Mouse (Mus musculus): Measurements from ENCODE around the gene U2af2. TPM values are rescaled to one million over a fixed set of nuclear protein-coding genes. Genes with fewer than 3 reads are reported as not detected.
A peak's percentile ranks its signal among the peaks of the same experiment; 100 is the strongest.

U2af2 gene
- polyA plus RNA-seq, 1 experiment from 2014 or later, result 161 TPM

DNA sequence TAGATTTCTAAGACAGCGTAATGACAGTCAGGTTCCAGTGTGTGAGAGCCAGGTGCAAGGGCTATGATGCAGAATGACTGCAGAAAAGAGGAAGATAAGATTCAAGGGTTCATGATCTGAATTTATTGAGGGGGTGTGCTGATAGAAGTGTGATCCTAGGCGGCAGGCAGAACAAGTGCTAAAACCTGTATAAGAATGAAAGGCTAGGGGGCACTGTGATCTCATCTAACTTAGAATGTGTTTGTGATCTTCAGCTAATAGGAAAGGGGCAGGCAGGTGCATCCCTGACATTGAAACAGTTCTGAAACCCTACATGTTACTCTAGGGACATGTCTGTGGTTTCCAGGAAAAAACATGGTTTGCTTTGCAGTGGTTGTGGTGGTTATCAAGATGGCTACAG is 15.8 kb upstream of the U2af2 start:
- no peaks in the 10 kb centered on the region for H3K27me3 ChIP-seq (ENCODE audit: control insufficient read depth, insufficient read depth, low read length)
- no peak overlapping the region for H3K9ac ChIP-seq (ENCODE audit: low read depth, low read length)
- no peaks in the 10 kb centered on the region for H3K36me3 ChIP-seq (ENCODE audit: control insufficient read depth, insufficient read depth, low read length)
- DNase-seq (ENCODE audit: low spot score) (no peak), ATAC-seq (ENCODE audit: low FRiP score) (no peak)
- WGBS, result 79% methylated on average over 2 of the region's 2 CpGs
- no peak overlapping the region for H3K4me3 ChIP-seq (ENCODE audit: low read depth, low read length)
- H3K4me2 ChIP-seq (replicated peaks; ENCODE audit: low read depth, low read length), result no peak overlapping the region
- H3K4me1 ChIP-seq (replicated peaks; ENCODE audit: control insufficient read depth, insufficient read depth, low read length), result no peaks in the 10 kb centered on the region
- H3K27ac ChIP-seq (ENCODE audit: low read depth, low read length), result no peak overlapping the region
- H3K9me3 ChIP-seq (ENCODE audit: control insufficient read depth, low read length), result no peaks in the 10 kb centered on the region

DNA sequence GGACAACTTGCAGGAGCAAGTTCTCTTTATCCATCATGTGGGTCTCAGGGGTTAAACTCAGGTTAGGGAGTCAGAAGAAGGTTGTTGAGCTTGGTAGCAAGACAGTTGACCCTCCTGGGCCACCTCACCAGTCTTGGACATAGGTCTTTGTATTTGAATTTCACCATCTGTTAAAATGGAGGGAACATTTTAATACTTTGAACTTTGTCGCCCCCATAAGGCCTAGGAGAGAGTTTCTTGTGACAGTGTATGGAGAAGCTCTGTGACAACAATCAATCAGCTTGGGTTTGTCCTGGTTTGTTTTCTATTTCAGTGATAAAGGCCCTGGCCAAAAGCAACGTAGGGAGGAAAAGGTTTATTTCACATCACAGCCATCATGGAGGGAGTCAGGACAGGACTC is 14.6 kb upstream of the U2af2 start:
- no peak overlapping the region for H3K27ac ChIP-seq (ENCODE audit: low read depth, low read length)
- no peaks in the 10 kb centered on the region for H3K36me3 ChIP-seq (ENCODE audit: control insufficient read depth, insufficient read depth, low read length)
- no peak for ATAC-seq (ENCODE audit: low FRiP score)

DNA sequence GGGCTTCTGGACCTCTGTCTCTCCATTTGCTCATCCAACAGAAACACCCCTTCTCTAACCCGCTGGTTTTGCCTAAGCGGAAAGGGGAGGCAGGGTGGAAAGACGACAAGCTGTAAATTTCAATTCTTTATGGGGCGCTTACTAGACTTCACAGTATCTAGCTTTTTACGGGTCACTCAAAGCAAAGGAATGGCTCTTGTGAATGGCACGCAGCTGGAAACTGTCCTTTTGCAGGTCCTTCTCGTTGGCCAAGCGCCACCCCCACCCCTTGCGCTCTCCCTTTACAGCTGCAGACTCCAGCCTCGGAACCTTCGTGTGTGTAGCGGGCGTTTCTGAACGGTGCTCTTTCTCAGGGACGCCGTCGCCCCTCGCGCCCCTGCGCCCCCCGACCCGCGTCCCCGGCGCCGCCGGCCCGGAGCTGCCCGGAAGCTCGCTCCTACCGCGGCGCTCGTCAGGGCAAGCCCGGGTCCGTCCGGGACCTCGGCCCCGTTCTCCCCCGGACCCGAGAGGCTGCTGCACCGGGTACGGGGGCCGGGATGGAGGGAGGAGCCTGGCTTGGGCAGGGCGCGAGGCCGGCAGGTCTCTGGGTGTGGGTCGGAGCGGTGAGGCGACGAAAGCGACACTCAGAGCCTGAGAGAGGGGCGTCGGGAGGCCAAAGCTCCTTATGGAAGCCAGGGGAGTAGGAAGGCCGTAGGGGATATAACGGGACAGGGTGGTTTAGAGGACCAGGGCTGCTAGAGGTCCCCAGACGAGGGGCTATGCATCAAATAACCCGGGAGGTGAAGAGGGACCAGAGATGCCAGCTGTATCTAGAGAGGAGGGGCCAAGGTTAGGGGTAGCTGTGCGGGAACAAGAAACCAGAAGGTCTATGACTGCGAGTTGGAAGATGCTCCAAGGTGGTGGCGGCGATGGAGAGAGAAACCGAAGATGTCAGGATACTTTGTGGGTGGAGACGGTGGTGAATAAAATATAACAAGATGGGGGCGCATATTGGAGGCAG is 10.4 kb upstream of the U2af2 start, which contains the start of gene Zfp580:
TSS of gene Zfp580 (plus strand) at position 346 of the 1,000 bp plus-strand sequence.
- H3K4me2 ChIP-seq (replicated peaks; ENCODE audit: low read depth, low read length), result peak within 1 kb of the TSS; percentile 85
- ATAC-seq (ENCODE audit: low FRiP score) (peak; percentile 85), DNase-seq (ENCODE audit: low spot score) (peak; percentile 91)
- peak within 1 kb of the TSS; percentile 76 for H3K4me3 ChIP-seq (ENCODE audit: low read depth, low read length)
- 1% methylated on average over 43 of the region's 65 CpGs for WGBS
- peaks cover 44% of the 10 kb centered on the region for H3K27me3 ChIP-seq (ENCODE audit: control insufficient read depth, insufficient read depth, low read length)
- no peaks in the 10 kb centered on the region for H3K36me3 ChIP-seq (ENCODE audit: control insufficient read depth, insufficient read depth, low read length)
- no peaks in the 10 kb centered on the region for H3K9me3 ChIP-seq (ENCODE audit: control insufficient read depth, low read length)
- H3K9ac ChIP-seq (ENCODE audit: low read depth, low read length), result peak within 1 kb of the TSS; percentile 90
- H3K27ac ChIP-seq (ENCODE audit: low read depth, low read length), result peak within 1 kb of the TSS; percentile 79
- peaks cover 14% of the 10 kb centered on the region for H3K4me1 ChIP-seq (replicated peaks; ENCODE audit: control insufficient read depth, insufficient read depth, low read length)

More for the DNA sequence above, 14.6 kb upstream of the U2af2 start:
- Histone ChIP-seq H3K9ac (ENCODE audit: low read depth, low read length) (no peak overlapping the region), H3K4me3 (ENCODE audit: low read depth, low read length) (no peak overlapping the region), H3K27me3 (ENCODE audit: control insufficient read depth, insufficient read depth, low read length) (peaks cover 2% of the 10 kb centered on the region), H3K9me3 (ENCODE audit: control insufficient read depth, low read length) (no peaks in the 10 kb centered on the region), H3K4me1 (replicated peaks; ENCODE audit: control insufficient read depth, insufficient read depth, low read length) (no peaks in the 10 kb centered on the region), H3K4me2 (replicated peaks; ENCODE audit: low read depth, low read length) (no peak overlapping the region)
- DNase-seq (ENCODE audit: low spot score), result peak; percentile 37
- 26% methylated on average over 2 of the region's 2 CpGs for WGBS

GRCm38 (mm10) chr7:5052438-5052837 is 9.5 kb upstream of the U2af2 start:
- no peak for ATAC-seq (ENCODE audit: low FRiP score)
- Histone ChIP-seq H3K27ac (ENCODE audit: low read depth, low read length) (no peak overlapping the region), H3K27me3 (ENCODE audit: control insufficient read depth, insufficient read depth, low read length) (peaks cover 54% of the 10 kb centered on the region), H3K4me1 (replicated peaks; ENCODE audit: control insufficient read depth, insufficient read depth, low read length) (peaks cover 20% of the 10 kb centered on the region), H3K4me2 (replicated peaks; ENCODE audit: low read depth, low read length) (peak overlapping the region; percentile 85), H3K9me3 (ENCODE audit: control insufficient read depth, low read length) (no peaks in the 10 kb centered on the region), H3K36me3 (ENCODE audit: control insufficient read depth, insufficient read depth, low read length) (no peaks in the 10 kb centered on the region), H3K9ac (ENCODE audit: low read depth, low read length) (no peak overlapping the region; the same call in 1 of the 2 replicates), H3K4me3 (ENCODE audit: low read depth, low read length) (peak overlapping the region; percentile 76)
- DNase-seq (ENCODE audit: low spot score), result peak; percentile 36
- 3% methylated on average over 12 of the region's 12 CpGs for WGBS

DNA sequence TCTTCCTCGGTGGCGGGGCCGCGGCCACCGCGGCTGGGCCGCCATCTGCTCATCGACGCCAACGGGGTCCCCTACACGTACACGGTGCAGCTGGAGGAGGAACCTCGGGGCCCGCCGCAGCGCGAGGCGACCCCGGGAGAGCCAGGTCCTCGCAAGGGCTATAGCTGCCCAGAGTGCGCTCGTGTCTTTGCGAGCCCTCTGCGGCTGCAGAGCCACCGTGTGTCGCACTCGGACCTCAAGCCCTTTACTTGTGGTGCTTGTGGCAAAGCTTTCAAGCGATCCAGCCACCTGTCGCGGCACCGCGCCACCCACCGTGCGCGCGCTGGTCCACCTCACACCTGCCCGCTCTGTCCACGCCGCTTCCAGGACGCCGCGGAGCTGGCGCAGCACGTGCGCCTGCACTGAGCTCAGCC is 9.0 kb upstream of the U2af2 start:
- Histone ChIP-seq H3K27me3 (ENCODE audit: control insufficient read depth, insufficient read depth, low read length) (peaks cover 59% of the 10 kb centered on the region), H3K27ac (ENCODE audit: low read depth, low read length) (no peak overlapping the region), H3K4me1 (replicated peaks; ENCODE audit: control insufficient read depth, insufficient read depth, low read length) (peaks cover 20% of the 10 kb centered on the region), H3K4me3 (ENCODE audit: low read depth, low read length) (peak overlapping the region; percentile 76), H3K9ac (ENCODE audit: low read depth, low read length) (peak overlapping the region; percentile 35), H3K36me3 (ENCODE audit: control insufficient read depth, insufficient read depth, low read length) (no peaks in the 10 kb centered on the region), H3K4me2 (replicated peaks; ENCODE audit: low read depth, low read length) (peak overlapping the region; percentile 85), H3K9me3 (ENCODE audit: control insufficient read depth, low read length) (no peaks in the 10 kb centered on the region)
- ATAC-seq (ENCODE audit: low FRiP score), result no peak
- WGBS, result 3% methylated on average over 45 of the region's 45 CpGs
- no peak for DNase-seq (ENCODE audit: low spot score)

GRCm38 (mm10) chr7:5053456-5054179 is 8.3 kb upstream of the U2af2 start:
- H3K4me1 ChIP-seq (replicated peaks; ENCODE audit: control insufficient read depth, insufficient read depth, low read length), result peaks cover 20% of the 10 kb centered on the region
- no peaks in the 10 kb centered on the region for H3K9me3 ChIP-seq (ENCODE audit: control insufficient read depth, low read length)
- ATAC-seq (ENCODE audit: low FRiP score) (no peak), DNase-seq (ENCODE audit: low spot score) (peak; percentile 34)
- WGBS, result 8% methylated on average over 32 of the region's 32 CpGs
- H3K27ac ChIP-seq (ENCODE audit: low read depth, low read length), result no peak overlapping the region
- H3K4me3 ChIP-seq (ENCODE audit: low read depth, low read length), result peak overlapping the region; percentile 76
- peaks cover 61% of the 10 kb centered on the region for H3K27me3 ChIP-seq (ENCODE audit: control insufficient read depth, insufficient read depth, low read length)
- H3K9ac ChIP-seq (ENCODE audit: low read depth, low read length), result 0 out of 2 replicates have a peak overlapping the region, but pooled peaks have one; percentile 34
- no peaks in the 10 kb centered on the region for H3K36me3 ChIP-seq (ENCODE audit: control insufficient read depth, insufficient read depth, low read length)
- peak overlapping the region; percentile 85 for H3K4me2 ChIP-seq (replicated peaks; ENCODE audit: low read depth, low read length)

DNA sequence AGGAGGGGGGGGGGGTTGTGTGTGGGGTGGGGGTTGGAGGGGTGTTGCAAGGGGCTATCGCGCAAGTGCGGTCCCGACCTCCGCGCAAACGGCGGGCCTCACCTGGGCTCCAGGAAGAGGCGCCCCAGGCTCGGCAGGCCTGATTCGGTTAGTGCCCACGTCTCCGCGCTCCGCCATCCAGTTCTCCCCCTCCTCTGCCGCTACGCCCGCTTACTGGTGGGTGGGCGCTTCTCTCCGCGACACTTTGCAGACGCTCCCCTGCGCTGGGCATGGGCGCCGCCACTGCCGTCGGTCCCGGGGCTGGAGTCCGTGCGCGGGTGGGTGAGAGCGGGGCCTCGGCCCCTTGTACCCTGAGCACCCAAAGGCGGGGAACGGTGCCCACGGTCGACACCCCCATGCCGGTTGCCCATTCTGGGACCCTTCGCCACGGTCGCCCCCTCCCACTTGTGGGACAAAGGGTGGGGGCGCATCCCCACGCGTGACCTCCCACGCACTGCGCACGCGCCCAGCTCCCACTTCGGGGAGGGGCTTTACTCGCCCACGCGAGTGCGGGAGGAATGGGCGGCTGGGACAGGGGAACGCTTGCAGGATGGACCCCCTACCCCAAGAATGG is 5.2 kb upstream of the U2af2 start:
- peaks cover 20% of the 10 kb centered on the region for H3K4me1 ChIP-seq (replicated peaks; ENCODE audit: control insufficient read depth, insufficient read depth, low read length)
- H3K27ac ChIP-seq (ENCODE audit: low read depth, low read length), result no peak overlapping the region
- peak overlapping the region; percentile 40 for H3K4me3 ChIP-seq (ENCODE audit: low read depth, low read length)
- H3K4me2 ChIP-seq (replicated peaks; ENCODE audit: low read depth, low read length), result peak overlapping the region; percentile 61
- peaks cover 61% of the 10 kb centered on the region for H3K27me3 ChIP-seq (ENCODE audit: control insufficient read depth, insufficient read depth, low read length)
- DNase-seq (ENCODE audit: low spot score) (no peak), ATAC-seq (ENCODE audit: low FRiP score) (no peak)
- H3K9me3 ChIP-seq (ENCODE audit: control insufficient read depth, low read length), result no peaks in the 10 kb centered on the region
- WGBS, result 3% methylated on average over 43 of the region's 55 CpGs
- H3K9ac ChIP-seq (ENCODE audit: low read depth, low read length), result peak overlapping the region; percentile 56
- no peaks in the 10 kb centered on the region for H3K36me3 ChIP-seq (ENCODE audit: control insufficient read depth, insufficient read depth, low read length)

DNA sequence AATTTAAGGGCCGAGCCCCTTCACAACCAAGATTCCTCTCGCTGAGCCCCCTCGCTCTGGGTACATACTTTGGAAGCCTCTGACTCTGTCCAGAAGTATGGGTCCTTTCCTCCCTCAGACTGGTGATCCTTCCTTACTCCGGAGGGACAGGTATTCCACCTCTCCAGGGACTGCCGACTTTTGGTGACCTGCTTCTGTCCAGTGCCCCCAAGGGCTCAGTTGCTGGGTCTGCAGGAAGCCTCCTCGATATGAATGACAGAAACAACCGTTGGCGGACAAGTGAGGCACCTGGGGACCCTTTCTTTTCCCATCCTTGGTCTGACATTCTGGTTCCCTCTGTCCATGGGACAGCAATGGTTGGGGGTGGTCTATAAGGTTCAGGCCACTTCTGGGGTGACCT is 4.6 kb upstream of the U2af2 start:
- WGBS, result 38% methylated on average over 8 of the region's 8 CpGs
- Histone ChIP-seq H3K27me3 (ENCODE audit: control insufficient read depth, insufficient read depth, low read length) (peaks cover 58% of the 10 kb centered on the region), H3K9me3 (ENCODE audit: control insufficient read depth, low read length) (no peaks in the 10 kb centered on the region), H3K9ac (ENCODE audit: low read depth, low read length) (no peak overlapping the region), H3K4me1 (replicated peaks; ENCODE audit: control insufficient read depth, insufficient read depth, low read length) (peaks cover 20% of the 10 kb centered on the region), H3K4me3 (ENCODE audit: low read depth, low read length) (0 out of 2 replicates have a peak overlapping the region, but pooled peaks have one; percentile 40), H3K36me3 (ENCODE audit: control insufficient read depth, insufficient read depth, low read length) (no peaks in the 10 kb centered on the region), H3K4me2 (replicated peaks; ENCODE audit: low read depth, low read length) (peak overlapping the region; percentile 61; the same call in 1 of the 2 replicates), H3K27ac (ENCODE audit: low read depth, low read length) (no peak overlapping the region)
- ATAC-seq (ENCODE audit: low FRiP score) (no peak), DNase-seq (ENCODE audit: low spot score) (peak; percentile 21)
